Mouse (Mus musculus) spleen, postnatal 4 days (tissue): ENCODE results near the gene Nxpe5.
"Not testable (repeated sequence)": the region's sequence is repeated elsewhere in the genome, so short reads cannot be mapped to it uniquely, and the experiment has no call there.

Experiments used
- DNase-seq, 2 experiments: peaks; one replicate each; pipeline ENCODE4 v3.0.0; 2022; ENCODE audit warnings: low spot score in 2 of 2

Gene Nxpe5

GRCm38 (mm10) chr5:138225700-138226099, at the start of gene Nxpe5:
Gene Nxpe5, plus strand, starts transcription at chr5:138225898.
- DNase-seq = no peak

GRCm38 (mm10) chr5:138186950-138187638, 38.6 kb upstream of the Nxpe5 start, which contains the start of the genes Taf6 and Cnpy4:
Gene Taf6, minus strand, starts transcription at chr5:138187451.
Gene Cnpy4, plus strand, starts transcription at chr5:138187485.
- peak; percentile 85 to 93 for DNase-seq

- DNase-seq = peak; percentile 65 to 72
These were observed 37.9 kb upstream of the Nxpe5 start for GRCm38 (mm10) chr5:138187661-138188306.

- DNase-seq = peak; percentile 84 to 90
These were observed 31.6 kb upstream of the Nxpe5 start, which contains the start of gene Mblac1 for GRCm38 (mm10) chr5:138193771-138194727. Gene Mblac1, plus strand, starts transcription at chr5:138194314.

GRCm38 (mm10) chr5:138194755-138195345, 30.8 kb upstream of the Nxpe5 start:
- peak in 1 of 2 experiments; percentile 77 for DNase-seq

GRCm38 (mm10) chr5:138195463-138195862, 30.2 kb upstream of the Nxpe5 start:
- no peak for DNase-seq

GRCm38 (mm10) chr5:138199576-138199975, 26.1 kb upstream of the Nxpe5 start:
- no peak for DNase-seq

GRCm38 (mm10) chr5:138202086-138202485, 23.6 kb upstream of the Nxpe5 start:
- DNase-seq = no peak

GRCm38 (mm10) chr5:138207253-138207652, 18.4 kb upstream of the Nxpe5 start:
- no peak for DNase-seq

GRCm38 (mm10) chr5:138207873-138208272, 17.8 kb upstream of the Nxpe5 start:
- DNase-seq = no peak

GRCm38 (mm10) chr5:138216632-138217031, 9.1 kb upstream of the Nxpe5 start:
- DNase-seq = not testable (repeated sequence)

- no peak for DNase-seq
These were observed 5.8 kb upstream of the Nxpe5 start for GRCm38 (mm10) chr5:138219864-138220263.

GRCm38 (mm10) chr5:138222111-138222510, 3.6 kb upstream of the Nxpe5 start:
- peak; percentile 80 to 95 for DNase-seq

GRCm38 (mm10) chr5:138223287-138223686, 2.4 kb upstream of the Nxpe5 start:
- no peak for DNase-seq

GRCm38 (mm10) chr5:138226491-138226890, 793 bp downstream of the Nxpe5 start:
- no peak for DNase-seq

- DNase-seq = no peak
These were observed 1.7 kb downstream of the Nxpe5 start for GRCm38 (mm10) chr5:138227367-138227766.

- DNase-seq = peak; percentile 41 to 80
These were observed 2.3 kb downstream of the Nxpe5 start for GRCm38 (mm10) chr5:138228026-138228425.

- no peak for DNase-seq
These were observed 3.8 kb downstream of the Nxpe5 start for GRCm38 (mm10) chr5:138229511-138229910.

GRCm38 (mm10) chr5:138233778-138234177, 8.1 kb downstream of the Nxpe5 start:
- DNase-seq = no peak

- DNase-seq = no peak
These were observed 8.5 kb downstream of the Nxpe5 start for GRCm38 (mm10) chr5:138234224-138234623.

- DNase-seq = no peak
These were observed 15.8 kb downstream of the Nxpe5 start for GRCm38 (mm10) chr5:138241511-138241910.
